Mouse (Mus musculus): ENCODE measurements around the gene A4galt.

DNA sequence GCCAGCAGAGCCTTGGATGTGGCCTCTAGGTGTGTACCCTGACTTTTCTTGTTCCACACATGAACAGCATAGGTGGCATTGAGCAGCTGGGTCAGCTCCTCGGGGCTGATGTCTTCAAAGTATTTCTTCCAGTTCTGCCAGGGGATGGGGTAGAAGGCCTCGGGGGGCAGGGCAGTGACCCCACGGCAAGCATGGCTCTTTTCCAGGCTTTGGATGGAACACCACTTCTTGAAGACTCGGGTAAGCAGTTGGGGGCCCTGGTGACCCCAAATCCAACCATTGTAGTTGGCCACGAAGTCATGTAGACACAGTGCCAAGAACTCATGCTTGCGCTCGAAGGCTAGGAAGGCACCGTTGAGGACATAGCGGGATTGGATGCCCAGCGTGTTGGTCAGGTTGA is 24.0 kb downstream of the A4galt start:
- TF ChIP-seq CTCF (IDR thresholded peaks at IDR 0.05; ENCODE audit: low read depth) = no peak
- no peak for TF ChIP-seq EP300 (IDR thresholded peaks at IDR 0.05; ENCODE audit: low read depth)

All from liver, postnatal 0 days (tissue).